Mouse (Mus musculus) spleen, adult 2 months (tissue): ENCODE results near the gene Prex1.

Experiments
- CTCF ChIP-seq: fragments of 200-500 bp; IDR thresholded peaks from 2 replicates; pipeline ENCODE4 v1.5.1; 2011; ENCODE audit warnings: mild to moderate bottlenecking, inconsistent platforms; ENCODE audit not compliant: insufficient read depth, insufficient read length, insufficient replicate concordance; ENCODE audit errors: extremely low read depth
- POLR2A ChIP-seq: fragments of 200-500 bp; IDR thresholded peaks from 2 replicates; pipeline ENCODE4 v1.6.1; 2011; ENCODE audit warnings: low read depth, low read length, inconsistent platforms

DNA sequence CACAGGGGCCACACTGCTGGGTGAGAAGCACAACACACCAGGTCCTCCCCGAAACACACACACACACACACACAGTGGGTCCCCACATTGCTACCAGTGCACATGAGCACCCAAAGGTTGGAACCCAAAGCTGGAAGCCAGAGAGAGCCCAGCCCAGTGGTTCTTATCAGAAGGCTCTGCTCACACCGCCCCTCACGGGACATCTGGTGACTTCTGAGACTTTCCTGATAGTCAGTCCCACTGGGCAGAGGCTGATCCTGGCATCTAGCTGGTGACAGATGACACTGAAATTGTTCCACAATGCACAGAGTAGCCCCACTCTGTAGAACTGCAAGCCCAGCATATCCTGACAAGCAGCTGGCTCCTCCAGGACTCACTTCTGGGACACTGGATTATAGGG, 10.1 kb downstream of the Prex1 start:
- TF ChIP-seq POLR2A (no peak), CTCF (no peak)
